In genomic region chr11:117827386-117827785, GRCm38 (mm10) we compare ENCODE assay signal across 10 mouse cellular contexts. TPM values are rescaled to one million over a fixed set of nuclear protein-coding genes. Genes with fewer than 3 reads are reported as not detected.
DNase-seq lines count a peak whose midpoint lies in the region; ATAC-seq and TF ChIP-seq lines count a peak whose summit lies in the region.
"Had no signal": no experiment of that assay in that cellular context is flagged by ENCODE, and none has a peak within 500 bp of the region (broad histone marks: within the 10 kb centered on the region; RNA-seq: fewer than 3 reads in every experiment).

No protein-coding gene starts in this region.

- H3K4me3 ChIP-seq in heart, embryonic 11.5 days (ENCODE audit: low read depth, low read length) = no peak overlapping the region
- H3K4me3 ChIP-seq in testis, adult 2 months (ENCODE audit: control insufficient read depth, low read depth, low read length) = no peak overlapping the region
- H3K4me3 ChIP-seq in liver, embryonic 12.5 days = no peak overlapping the region
- H3K4me3 ChIP-seq: hindbrain, embryonic 12.5 days had no signal

- no peak for TF ChIP-seq POLR2A in testis, adult 2 months (IDR thresholded peaks at IDR 0.05; ENCODE audit: control insufficient read depth, low read depth, low read length)

- no peak for ATAC-seq in heart, embryonic 11.5 days (replicated peaks; ENCODE audit: insufficient number of reproducible peaks, low FRiP score, low TSS enrichment)
- ATAC-seq in liver, embryonic 12.5 days = no peak
- no peak for ATAC-seq in megakaryocyte, adult 5-6 weeks (ENCODE audit: poor library complexity, severe bottlenecking)

- H3K4me1 ChIP-seq in heart, embryonic 11.5 days (ENCODE audit: control insufficient read depth, insufficient read depth, low read length) = peaks cover 68% of the 10 kb centered on the region
- peaks cover 32% of the 10 kb centered on the region for H3K4me1 ChIP-seq in testis, adult 2 months (ENCODE audit: control insufficient read depth, insufficient read depth, low read length)
- peaks cover 92% of the 10 kb centered on the region for H3K4me1 ChIP-seq in liver, embryonic 12.5 days

- 0 out of 2 replicates have a peak overlapping the region, but pooled peaks have one; percentile 3 for H3K9ac ChIP-seq in heart, embryonic 11.5 days (ENCODE audit: low read depth, low read length)
- H3K9ac ChIP-seq in liver, embryonic 12.5 days = peak overlapping the region; percentile 12; the same call in 1 of the 2 replicates
- H3K9ac ChIP-seq: hindbrain, embryonic 12.5 days had no signal

- peak overlapping the region; percentile 97 for H3K27ac ChIP-seq in heart, embryonic 11.5 days (ENCODE audit: low read depth, low read length)
- peak overlapping the region; percentile 84; the same call in 1 of the 2 replicates for H3K27ac ChIP-seq in testis, adult 2 months (ENCODE audit: control insufficient read depth, insufficient read depth, low read depth, low read length)
- peak overlapping the region; percentile 87; the same call in 1 of the 2 replicates for H3K27ac ChIP-seq in liver, embryonic 12.5 days
- H3K27ac ChIP-seq: hindbrain, embryonic 12.5 days had no signal

- peaks cover 4% of the 10 kb centered on the region for H3K36me3 ChIP-seq in heart, embryonic 11.5 days (ENCODE audit: control insufficient read depth, insufficient read depth, low read length)
- H3K36me3 ChIP-seq in testis, adult 2 months (ENCODE audit: control insufficient read depth, insufficient read depth, low read length) = no peaks in the 10 kb centered on the region
- H3K36me3 ChIP-seq in liver, embryonic 12.5 days = peaks cover 20% of the 10 kb centered on the region

- WGBS in heart, embryonic 11.5 days (ENCODE audit: insufficient replicate concordance) = 53% methylated on average over 3 of the region's 3 CpGs
- 54% methylated on average over 3 of the region's 3 CpGs for WGBS in liver, embryonic 12.5 days (ENCODE audit: insufficient replicate concordance)

- TF ChIP-seq CTCF in testis, adult 2 months (IDR thresholded peaks at IDR 0.05; ENCODE audit: control insufficient read depth, insufficient read depth, insufficient replicate concordance, low read depth, low read length) = no peak

- no peaks in the 10 kb centered on the region for H3K9me3 ChIP-seq in heart, embryonic 11.5 days (replicated peaks; ENCODE audit: control insufficient read depth, low read length)
- no peaks in the 10 kb centered on the region for H3K9me3 ChIP-seq in liver, embryonic 12.5 days (replicated peaks)
- H3K9me3 ChIP-seq: hindbrain, embryonic 12.5 days had no signal

- H3K4me2 ChIP-seq in heart, embryonic 11.5 days = peak overlapping the region; percentile 81
- H3K4me2 ChIP-seq in liver, embryonic 12.5 days = peak overlapping the region; percentile 82
- H3K4me2 ChIP-seq: midbrain, embryonic 11.5 days had no signal

- no peaks in the 10 kb centered on the region for H3K27me3 ChIP-seq in heart, embryonic 11.5 days (ENCODE audit: control insufficient read depth, insufficient read depth, low read length)
- H3K27me3 ChIP-seq in testis, adult 2 months (ENCODE audit: control insufficient read depth, insufficient read depth, low read length) = no peaks in the 10 kb centered on the region
- no peaks in the 10 kb centered on the region for H3K27me3 ChIP-seq in liver, embryonic 12.5 days (replicated peaks)
- H3K27me3 ChIP-seq: hindbrain, embryonic 12.5 days had no signal

- no peak for DNase-seq in heart, postnatal 4 days
- DNase-seq in testis, postnatal 10 days (ENCODE audit: low spot score) = no peak
- peak; percentile 35 to 58 for DNase-seq in thymus, postnatal 36 days
- DNase-seq in layer of hippocampus, postnatal 14 days (ENCODE audit: low spot score in 2 of 2) = no peak

RNA-seq across cellular contexts. Expression of gene Tk1, which starts 1.5 kb away (rescaled TPM):
- 98.5 and 101 TPM in 2 replicates for polyA plus RNA-seq in heart, embryonic 11.5 days (2014; fragmentation: Nextera tagmentation; extraction: Ambion mirVana)
- total RNA-seq in heart, postnatal 4 days (2021) = 10 to 100 TPM; 93.1 to 99.2 TPM
- polyA plus RNA-seq in testis, adult 2 months (2012; rRNA removed) = 4.8 and 5.8 TPM in 2 replicates
- polyA plus RNA-seq in liver, embryonic 12.5 days (2016; fragmentation: Nextera tagmentation; extraction: Ambion mirVana) = 145 and 152 TPM in 2 replicates
- total RNA-seq in layer of hippocampus, postnatal 14 days (2021) = 1 to 10 TPM; 1.6 to 3.3 TPM
- 126 and 127 TPM in 2 replicates for total RNA-seq in megakaryocyte, adult 5-6 weeks (2015)
- 60.0 and 73.7 TPM in 2 replicates for total RNA-seq in megakaryocyte, adult 5-6 weeks (2017)

RNA-seq across cellular contexts. Expression of gene Afmid, which starts 1.7 kb away (rescaled TPM):
- polyA plus RNA-seq in heart, embryonic 11.5 days (2014; fragmentation: Nextera tagmentation; extraction: Ambion mirVana) = 13.1 and 14.3 TPM in 2 replicates
- total RNA-seq in heart, postnatal 4 days (2021) = 10 to 100 TPM; 15.3 to 15.5 TPM
- 4.0 and 5.7 TPM in 2 replicates for polyA plus RNA-seq in testis, adult 2 months (2012; rRNA removed)
- polyA plus RNA-seq in liver, embryonic 12.5 days (2016; fragmentation: Nextera tagmentation; extraction: Ambion mirVana) = 6.7 TPM in 2 replicates
- 1 to 10 TPM; 4.2 to 4.5 TPM for total RNA-seq in layer of hippocampus, postnatal 14 days (2021)
- 2.4 and 3.0 TPM in 2 replicates for total RNA-seq in megakaryocyte, adult 5-6 weeks (2015)
- 2.8 and 4.7 TPM in 2 replicates for total RNA-seq in megakaryocyte, adult 5-6 weeks (2017)

RNA-seq across cellular contexts. Expression of gene Gm20708, which starts 17.9 kb away (rescaled TPM):
- polyA plus RNA-seq in heart, embryonic 11.5 days (2014; fragmentation: Nextera tagmentation; extraction: Ambion mirVana) = 0.34 and 0.62 TPM in 2 replicates
- total RNA-seq in heart, postnatal 4 days (2021) = 1 to 10 TPM; 2.7 to 3.5 TPM
- polyA plus RNA-seq in testis, adult 2 months (2012; rRNA removed) = 1.0 TPM in 1 of 2 replicates, not detected in the other
- 0.23 and 0.27 TPM in 2 replicates for polyA plus RNA-seq in liver, embryonic 12.5 days (2016; fragmentation: Nextera tagmentation; extraction: Ambion mirVana)
- total RNA-seq in layer of hippocampus, postnatal 14 days (2021) = 1 to 10 TPM; 2.8 to 3.2 TPM
- total RNA-seq in megakaryocyte, adult 5-6 weeks (2015) = 1.1 and 2.2 TPM in 2 replicates
- 1.1 TPM in 1 of 2 replicates, not detected in the other for total RNA-seq in megakaryocyte, adult 5-6 weeks (2017)

RNA-seq across cellular contexts. Expression of gene Syngr2, which starts 17.9 kb away (rescaled TPM):
- 78.7 and 79.2 TPM in 2 replicates for polyA plus RNA-seq in heart, embryonic 11.5 days (2014; fragmentation: Nextera tagmentation; extraction: Ambion mirVana)
- 10 to 100 TPM; 81.2 to 85.1 TPM for total RNA-seq in heart, postnatal 4 days (2021)
- 21.3 and 32.5 TPM in 2 replicates for polyA plus RNA-seq in testis, adult 2 months (2012; rRNA removed)
- 61.5 and 66.4 TPM in 2 replicates for polyA plus RNA-seq in liver, embryonic 12.5 days (2016; fragmentation: Nextera tagmentation; extraction: Ambion mirVana)
- total RNA-seq in layer of hippocampus, postnatal 14 days (2021) = 10 to 100 TPM; 15.2 to 15.4 TPM
- total RNA-seq in megakaryocyte, adult 5-6 weeks (2015) = 225 and 241 TPM in 2 replicates
- total RNA-seq in megakaryocyte, adult 5-6 weeks (2017) = 163 and 176 TPM in 2 replicates

RNA-seq across cellular contexts. Expression of gene Birc5, which starts 21.7 kb away (rescaled TPM):
- 256 and 259 TPM in 2 replicates for polyA plus RNA-seq in heart, embryonic 11.5 days (2014; fragmentation: Nextera tagmentation; extraction: Ambion mirVana)
- total RNA-seq in heart, postnatal 4 days (2021) = 10 to 100 TPM; 63.1 to 69.1 TPM
- 46.1 and 46.3 TPM in 2 replicates for polyA plus RNA-seq in testis, adult 2 months (2012; rRNA removed)
- 370 and 373 TPM in 2 replicates for polyA plus RNA-seq in liver, embryonic 12.5 days (2016; fragmentation: Nextera tagmentation; extraction: Ambion mirVana)
- total RNA-seq in layer of hippocampus, postnatal 14 days (2021) = 1 to 10 TPM; 2.1 to 3.4 TPM
- 220 and 258 TPM in 2 replicates for total RNA-seq in megakaryocyte, adult 5-6 weeks (2015)
- 232 and 240 TPM in 2 replicates for total RNA-seq in megakaryocyte, adult 5-6 weeks (2017)

Comparison
In these comparisons a context has a peak if more than half of its experiments do, and no peak if none do; other contexts are left out.
1. DNase-seq: peak in thymus, postnatal 36 days (2 of 2); none in heart, postnatal 4 days (single experiment), testis, postnatal 10 days (single experiment) and layer of hippocampus, postnatal 14 days (0 of 2).
2. RNA of gene Tk1, which starts 1.5 kb away (total RNA-seq): 60.0 to 127 TPM in megakaryocyte, adult 5-6 weeks and 93.1 to 99.2 TPM in heart, postnatal 4 days; 1.6 to 3.3 TPM in layer of hippocampus, postnatal 14 days; every median in the first group is over 10 times any median in the second.
3. Peak in every context shown above with its lines, with median percentiles within 50 percentile points of each other: H3K27ac ChIP-seq.